Mouse (Mus musculus): ENCODE results near the gene Pax7. TPM values are rescaled to one million over a fixed set of nuclear protein-coding genes. Genes with fewer than 3 reads are reported as not detected.

The Pax7 gene
- total and polyA plus RNA-seq, 2 experiments = not detected

DNA sequence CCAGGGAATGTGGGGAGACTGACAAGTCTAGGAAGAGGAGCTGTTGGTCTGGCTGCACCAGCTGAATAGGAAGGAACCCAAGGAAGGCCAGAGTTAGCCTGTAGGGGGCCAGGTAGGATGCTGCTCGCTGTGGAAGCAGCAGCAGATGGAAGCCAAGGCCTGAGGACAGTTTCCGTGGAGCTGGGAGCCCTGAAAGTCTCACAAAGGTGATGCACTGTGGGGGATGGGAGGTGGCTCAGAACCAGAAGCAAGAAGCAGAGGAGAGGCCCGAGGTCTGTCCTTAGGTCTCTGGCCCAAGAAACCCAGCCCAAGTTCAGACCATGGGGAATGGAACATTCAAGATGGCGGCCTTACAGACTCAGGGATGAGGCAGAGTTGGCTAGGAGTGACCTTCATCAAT is 109.0 kb downstream of the Pax7 start:
- Histone ChIP-seq H3K4me1 (ENCODE audit: control insufficient read depth, insufficient read depth, low read length) (no peaks in the 10 kb centered on the region), H3K27ac (replicated peaks; ENCODE audit: insufficient read depth, low read depth, low read length) (no peak overlapping the region), H3K27me3 (ENCODE audit: control insufficient read depth, insufficient read depth, low read length) (no peaks in the 10 kb centered on the region), H3K9ac (ENCODE audit: low read depth, low read length) (no peak overlapping the region), H3K4me3 (ENCODE audit: insufficient read depth, low read depth, low read length) (no peak overlapping the region), H3K36me3 (ENCODE audit: control insufficient read depth, insufficient read depth, low read length) (no peaks in the 10 kb centered on the region), H3K79me2 (ENCODE audit: control insufficient read depth, insufficient read depth, low read length) (no peaks in the 10 kb centered on the region)
- TF ChIP-seq CTCF (IDR thresholded peaks at IDR 0.05; ENCODE audit: low read depth, low read length) (no peak), POLR2A (IDR thresholded peaks at IDR 0.05; ENCODE audit: extremely low read depth, insufficient read depth, low read length) (no peak)
- WGBS = 73% methylated on average over 4 of the region's 4 CpGs
- no peak for DNase-seq (ENCODE audit: extremely low read depth, low read depth, low spot score)

DNA sequence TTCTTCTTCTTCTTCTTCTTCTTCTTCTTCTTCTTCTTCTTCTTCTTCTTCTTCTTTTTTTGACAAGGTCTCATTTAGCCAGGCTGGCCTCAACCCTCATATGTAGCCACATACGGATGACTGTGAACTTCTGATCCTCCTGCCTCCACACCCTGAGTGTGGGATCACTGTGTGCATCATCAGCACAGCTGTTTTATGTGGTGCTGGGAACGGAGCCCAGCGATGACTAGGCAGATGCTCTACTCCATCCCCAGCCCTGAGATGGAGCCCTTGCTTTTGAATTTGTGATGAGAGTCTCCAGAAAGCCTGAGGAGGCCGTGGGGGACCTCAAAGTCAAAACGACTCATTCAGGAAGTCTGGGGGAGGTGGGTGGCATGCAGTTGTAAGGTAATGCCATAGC is 114.3 kb downstream of the Pax7 start:
- WGBS = 72% methylated on average over 5 of the region's 5 CpGs
- no peaks in the 10 kb centered on the region for H3K36me3 ChIP-seq (ENCODE audit: control insufficient read depth, insufficient read depth, low read length)

DNA sequence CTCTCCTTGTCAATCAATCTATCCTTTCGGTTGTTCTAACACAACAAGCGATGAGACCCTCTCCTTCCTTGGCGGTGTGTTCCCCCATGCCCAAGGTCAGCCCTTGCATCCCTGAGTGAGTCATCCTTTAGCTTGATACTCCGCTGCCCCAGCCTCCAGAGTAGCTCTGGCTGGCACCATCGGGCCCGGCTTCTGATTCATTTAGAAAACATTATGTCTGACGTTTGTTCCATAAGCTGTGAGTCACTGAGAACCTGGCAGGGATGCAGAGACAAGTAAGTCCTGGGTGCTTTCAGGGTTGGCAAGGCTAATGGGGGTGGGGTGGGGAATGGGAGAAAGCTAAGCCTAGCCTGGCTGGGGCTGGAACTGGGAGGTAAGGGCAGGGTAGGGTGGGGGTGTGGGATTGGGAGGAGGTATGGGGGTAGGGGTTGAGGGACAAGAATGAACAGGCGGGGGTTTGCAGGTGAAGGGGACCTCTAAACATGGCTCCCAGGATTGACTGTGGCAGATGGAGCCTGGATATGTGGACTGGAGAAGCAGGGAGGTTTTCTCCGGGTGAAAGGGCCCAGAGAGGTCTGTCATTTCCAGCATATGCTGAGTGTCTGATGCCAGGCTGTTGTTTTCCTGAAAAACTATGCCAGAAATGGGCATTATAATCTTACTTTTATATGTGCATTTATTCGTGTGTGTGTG is 116.7 kb downstream of the Pax7 start:
- no peak overlapping the region for H3K27ac ChIP-seq (replicated peaks; ENCODE audit: insufficient read depth, low read depth, low read length)
- DNase-seq (ENCODE audit: extremely low read depth, low read depth, low spot score) = no peak
- TF ChIP-seq POLR2A (IDR thresholded peaks at IDR 0.05; ENCODE audit: extremely low read depth, insufficient read depth, low read length) (no peak), CTCF (IDR thresholded peaks at IDR 0.05; ENCODE audit: low read depth, low read length) (no peak)
- no peak overlapping the region for H3K9ac ChIP-seq (ENCODE audit: low read depth, low read length)
- no peaks in the 10 kb centered on the region for H3K27me3 ChIP-seq (ENCODE audit: control insufficient read depth, insufficient read depth, low read length)
- no peak overlapping the region for H3K4me3 ChIP-seq (ENCODE audit: insufficient read depth, low read depth, low read length)
- H3K79me2 ChIP-seq (ENCODE audit: control insufficient read depth, insufficient read depth, low read length) = no peaks in the 10 kb centered on the region
- no peaks in the 10 kb centered on the region for H3K36me3 ChIP-seq (ENCODE audit: control insufficient read depth, insufficient read depth, low read length)
- 77% methylated on average over 10 of the region's 10 CpGs for WGBS
- H3K4me1 ChIP-seq (ENCODE audit: control insufficient read depth, insufficient read depth, low read length) = no peaks in the 10 kb centered on the region

More for the DNA sequence above, 114.3 kb downstream of the Pax7 start:
- no peaks in the 10 kb centered on the region for H3K79me2 ChIP-seq (ENCODE audit: control insufficient read depth, insufficient read depth, low read length)
- no peak for TF ChIP-seq CTCF (IDR thresholded peaks at IDR 0.05; ENCODE audit: low read depth, low read length)
- no peak for TF ChIP-seq POLR2A (IDR thresholded peaks at IDR 0.05; ENCODE audit: extremely low read depth, insufficient read depth, low read length)
- H3K27me3 ChIP-seq (ENCODE audit: control insufficient read depth, insufficient read depth, low read length) = no peaks in the 10 kb centered on the region
- no peak overlapping the region for H3K9ac ChIP-seq (ENCODE audit: low read depth, low read length)
- H3K27ac ChIP-seq (replicated peaks; ENCODE audit: insufficient read depth, low read depth, low read length) = no peak overlapping the region
- H3K4me1 ChIP-seq (ENCODE audit: control insufficient read depth, insufficient read depth, low read length) = no peaks in the 10 kb centered on the region
- no peak for DNase-seq (ENCODE audit: extremely low read depth, low read depth, low spot score)
- no peak overlapping the region for H3K4me3 ChIP-seq (ENCODE audit: insufficient read depth, low read depth, low read length)

DNA sequence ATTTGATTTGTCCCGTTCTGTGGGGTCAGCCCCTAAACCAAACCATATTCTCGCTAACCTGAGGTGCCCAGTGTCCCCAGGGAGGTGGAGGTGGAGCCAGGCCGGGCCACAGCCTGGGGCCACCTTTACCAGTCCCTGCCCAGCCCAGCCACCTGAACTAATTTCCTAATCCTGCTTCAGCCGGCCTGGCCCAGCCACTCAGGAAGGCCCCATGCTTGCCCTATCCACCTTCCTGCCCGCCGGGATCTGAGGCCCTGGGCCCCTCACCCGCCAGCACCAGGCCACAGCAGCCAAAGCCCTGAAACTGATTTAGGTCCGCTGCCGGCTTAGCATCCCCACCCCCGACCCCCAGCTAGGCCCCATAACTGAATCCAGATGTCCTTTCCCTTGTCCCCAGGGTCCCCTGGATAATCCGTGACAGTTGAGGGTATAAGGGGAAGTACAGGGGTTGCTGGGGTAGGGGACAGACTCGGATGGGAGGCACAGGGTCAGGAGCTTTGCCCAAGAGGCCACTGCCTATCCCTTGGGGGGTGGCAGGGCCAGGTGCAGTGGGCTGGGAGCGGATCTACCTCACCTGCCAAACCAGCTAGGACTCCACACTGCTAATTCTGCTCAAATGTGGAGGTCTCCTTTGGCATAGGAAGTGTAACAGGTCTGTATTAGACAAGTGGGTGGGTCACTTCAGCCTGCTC is 117.9 kb downstream of the Pax7 start:
- 59% methylated on average over 13 of the region's 13 CpGs for WGBS
- TF ChIP-seq POLR2A (IDR thresholded peaks at IDR 0.05; ENCODE audit: extremely low read depth, insufficient read depth, low read length) (no peak), CTCF (IDR thresholded peaks at IDR 0.05; ENCODE audit: low read depth, low read length) (no peak)
- no peak overlapping the region for H3K9ac ChIP-seq (ENCODE audit: low read depth, low read length)
- H3K36me3 ChIP-seq (ENCODE audit: control insufficient read depth, insufficient read depth, low read length) = no peaks in the 10 kb centered on the region
- no peak for DNase-seq (ENCODE audit: extremely low read depth, low read depth, low spot score)
- H3K79me2 ChIP-seq (ENCODE audit: control insufficient read depth, insufficient read depth, low read length) = no peaks in the 10 kb centered on the region
- H3K27ac ChIP-seq (replicated peaks; ENCODE audit: insufficient read depth, low read depth, low read length) = no peak overlapping the region
- no peak overlapping the region for H3K4me3 ChIP-seq (ENCODE audit: insufficient read depth, low read depth, low read length)
- no peaks in the 10 kb centered on the region for H3K27me3 ChIP-seq (ENCODE audit: control insufficient read depth, insufficient read depth, low read length)
- no peaks in the 10 kb centered on the region for H3K4me1 ChIP-seq (ENCODE audit: control insufficient read depth, insufficient read depth, low read length)

DNA sequence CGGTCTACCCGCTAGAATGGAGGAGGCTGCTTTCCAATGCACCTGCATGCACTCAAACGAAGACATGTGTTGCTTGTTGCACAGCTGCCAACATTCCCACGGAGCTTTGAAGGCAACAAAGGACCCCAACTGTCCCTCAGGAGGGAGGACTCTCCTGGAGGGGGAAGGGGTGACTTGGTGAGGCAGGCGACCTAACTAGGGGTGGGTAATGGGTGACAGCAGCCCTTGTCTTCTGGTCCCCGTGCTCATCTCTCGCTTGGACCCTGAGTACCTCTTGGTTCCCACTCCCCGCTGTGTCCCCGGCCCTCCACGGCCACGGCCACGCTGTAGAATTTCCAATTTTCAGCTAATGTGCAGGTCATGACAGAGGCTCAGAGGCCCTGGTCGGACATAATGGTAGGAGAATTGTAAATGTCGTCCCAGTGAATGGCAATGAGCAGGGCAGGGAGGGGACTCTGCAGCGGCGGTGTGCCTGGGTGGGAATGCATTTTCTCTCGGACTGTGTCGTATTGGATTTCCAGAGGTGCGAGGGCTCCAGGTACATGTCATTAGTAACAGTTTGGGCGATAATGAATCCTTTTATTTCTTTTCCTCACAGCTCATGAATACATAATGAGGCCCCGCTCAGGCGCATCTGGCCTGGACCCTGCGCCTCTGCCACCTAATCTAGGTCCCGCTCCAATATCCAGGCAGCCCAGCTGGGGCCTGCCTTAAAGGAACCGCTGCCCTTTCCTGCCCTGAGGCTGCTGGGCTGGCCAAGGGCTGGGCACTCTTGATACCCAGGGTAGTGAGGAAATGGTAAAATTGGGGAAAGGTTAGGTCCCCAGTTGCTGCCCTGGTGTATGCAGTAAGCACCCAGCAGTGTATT is 122.6 kb downstream of the Pax7 start:
- Histone ChIP-seq H3K36me3 (ENCODE audit: control insufficient read depth, insufficient read depth, low read length) (no peaks in the 10 kb centered on the region), H3K4me1 (ENCODE audit: control insufficient read depth, insufficient read depth, low read length) (no peaks in the 10 kb centered on the region), H3K79me2 (ENCODE audit: control insufficient read depth, insufficient read depth, low read length) (no peaks in the 10 kb centered on the region), H3K9ac (ENCODE audit: low read depth, low read length) (no peak overlapping the region), H3K4me3 (ENCODE audit: insufficient read depth, low read depth, low read length) (no peak overlapping the region), H3K27ac (replicated peaks; ENCODE audit: insufficient read depth, low read depth, low read length) (no peak overlapping the region), H3K27me3 (ENCODE audit: control insufficient read depth, insufficient read depth, low read length) (no peaks in the 10 kb centered on the region)
- WGBS = 63% methylated on average over 25 of the region's 25 CpGs
- DNase-seq (ENCODE audit: extremely low read depth, low read depth, low spot score) = no peak
- TF ChIP-seq POLR2A (IDR thresholded peaks at IDR 0.05; ENCODE audit: extremely low read depth, insufficient read depth, low read length) (no peak), CTCF (IDR thresholded peaks at IDR 0.05; ENCODE audit: low read depth, low read length) (no peak)
